Mouse (Mus musculus): Measurements from ENCODE around the gene Map4k2. TPM values are rescaled to one million over a fixed set of nuclear protein-coding genes. Genes with fewer than 3 reads are reported as not detected.

The Map4k2 gene
- polyA plus RNA-seq, 1 experiment from 2014 or later, result 11.3 TPM

GRCm38 (mm10) chr19:6321786-6322621 lies 18.9 kb upstream of the Map4k2 start:
- Histone ChIP-seq H3K4me1 (no peaks in the 10 kb centered on the region), H3K36me3 (peaks cover 32% of the 10 kb centered on the region), H3K4me3 (no peak overlapping the region), H3K9me3 (replicated peaks) (no peaks in the 10 kb centered on the region), H3K27ac (replicated peaks) (no peak overlapping the region), H3K27me3 (ENCODE audit: low read depth, poor library complexity, severe bottlenecking) (no peaks in the 10 kb centered on the region)
- no peak for DNase-seq (ENCODE audit: low spot score)
- WGBS, result 87% methylated on average over 33 of the region's 33 CpGs

GRCm38 (mm10) chr19:6324751-6325150 lies 16.2 kb upstream of the Map4k2 start:
- no peak overlapping the region for H3K4me3 ChIP-seq
- no peaks in the 10 kb centered on the region for H3K27me3 ChIP-seq (ENCODE audit: low read depth, poor library complexity, severe bottlenecking)
- no peak overlapping the region for H3K27ac ChIP-seq (replicated peaks)
- H3K4me1 ChIP-seq, result no peaks in the 10 kb centered on the region
- no peak for DNase-seq (ENCODE audit: low spot score)
- H3K9me3 ChIP-seq (replicated peaks), result no peaks in the 10 kb centered on the region
- 89% methylated on average over 9 of the region's 9 CpGs for WGBS
- peaks cover 11% of the 10 kb centered on the region for H3K36me3 ChIP-seq

- no peak for DNase-seq (ENCODE audit: low spot score)
- H3K36me3 ChIP-seq, result no peaks in the 10 kb centered on the region
- H3K27me3 ChIP-seq (ENCODE audit: low read depth, poor library complexity, severe bottlenecking), result no peaks in the 10 kb centered on the region
- 76% methylated on average over 5 of the region's 5 CpGs for WGBS
- H3K27ac ChIP-seq (replicated peaks), result no peak overlapping the region
- peaks cover 24% of the 10 kb centered on the region for H3K4me1 ChIP-seq
- no peak overlapping the region for H3K4me3 ChIP-seq
- H3K9me3 ChIP-seq (replicated peaks), result no peaks in the 10 kb centered on the region
These were observed 9.8 kb upstream of the Map4k2 start for GRCm38 (mm10) chr19:6331178-6331577.

DNA sequence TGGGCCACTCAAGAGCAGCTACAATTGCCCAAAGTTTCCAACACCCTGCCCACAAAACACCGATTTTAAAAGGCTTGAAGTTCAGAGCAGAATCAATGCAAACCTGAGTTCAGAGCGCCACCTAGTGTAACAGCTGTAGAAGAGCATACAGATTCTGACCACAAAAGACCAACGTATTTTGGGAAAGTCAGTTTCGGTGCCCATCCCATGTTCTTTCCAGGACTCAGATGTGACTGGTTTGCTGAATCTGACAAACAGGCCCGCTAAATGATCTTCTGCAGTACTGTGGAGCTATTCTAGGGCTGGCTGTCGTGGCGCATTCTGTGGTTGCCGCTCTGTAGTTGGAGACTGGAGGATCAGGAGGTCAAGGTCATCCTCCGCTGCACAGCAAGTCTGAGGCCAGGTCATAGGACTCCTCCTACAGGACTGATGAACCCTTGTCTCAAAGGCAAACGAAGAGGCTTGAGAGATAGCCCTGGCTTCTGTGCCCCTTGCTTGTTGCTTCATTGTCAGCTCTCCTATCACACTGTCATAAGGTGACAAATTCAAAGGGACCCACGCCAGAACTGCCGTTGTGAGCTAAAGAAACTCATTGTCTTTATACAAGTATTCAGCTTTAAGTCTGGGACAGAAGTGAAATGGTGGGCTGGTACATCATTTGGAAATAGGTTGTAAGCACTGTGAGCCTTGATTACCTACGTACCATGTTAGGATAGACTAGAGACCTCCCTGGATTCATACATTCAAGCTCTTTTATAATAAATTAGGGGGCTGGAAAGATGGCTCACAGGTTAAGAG lies 9.0 kb upstream of the Map4k2 start:
- H3K27me3 ChIP-seq (ENCODE audit: low read depth, poor library complexity, severe bottlenecking), result no peaks in the 10 kb centered on the region
- H3K36me3 ChIP-seq, result peaks cover 4% of the 10 kb centered on the region
- H3K9me3 ChIP-seq (replicated peaks), result no peaks in the 10 kb centered on the region
- 27% methylated on average over 13 of the region's 13 CpGs for WGBS
- DNase-seq (ENCODE audit: low spot score), result peak; percentile 59
- H3K27ac ChIP-seq (replicated peaks), result peak overlapping the region; percentile 79
- peak overlapping the region; percentile 41 for H3K4me3 ChIP-seq
- peaks cover 32% of the 10 kb centered on the region for H3K4me1 ChIP-seq

DNA sequence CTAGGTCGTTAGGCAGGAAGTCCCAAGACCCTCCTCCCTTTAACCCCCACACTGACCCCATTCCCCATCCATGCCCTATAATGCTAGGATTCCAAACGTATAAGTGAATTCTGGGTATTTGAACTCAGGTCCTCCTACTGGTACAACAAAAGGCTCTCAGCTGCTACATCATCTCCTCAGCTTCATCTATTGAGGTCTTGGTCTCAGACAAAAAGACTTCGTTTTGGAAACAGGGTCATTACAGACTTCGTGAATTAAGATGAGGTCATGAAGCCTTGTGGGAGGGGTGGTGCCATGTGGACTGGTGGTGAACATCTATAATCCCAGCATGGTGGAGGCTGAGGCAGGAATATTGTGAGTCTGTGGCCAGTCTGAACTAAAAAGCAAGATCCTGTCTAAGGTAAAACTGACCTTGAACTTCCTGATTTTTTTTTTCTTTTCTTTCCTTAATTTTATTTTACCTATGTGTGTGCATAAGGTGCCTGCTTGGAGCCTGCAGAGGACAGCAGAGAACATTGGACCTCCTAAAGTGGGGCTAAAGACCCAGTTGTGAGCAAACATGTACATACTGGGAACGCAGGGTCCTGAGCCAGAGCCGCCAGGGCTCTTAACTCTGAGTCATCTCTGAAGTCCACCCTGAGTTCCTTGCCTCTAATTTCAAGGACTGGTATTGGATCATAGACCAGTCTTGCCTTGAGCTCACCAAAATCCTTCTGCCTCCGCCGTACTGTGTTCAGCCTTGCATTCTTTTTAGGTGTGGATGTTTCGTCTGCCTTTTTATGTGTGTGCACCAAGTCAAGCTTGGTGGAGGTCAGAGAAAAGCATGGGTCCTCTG lies 7.0 kb upstream of the Map4k2 start:
- Histone ChIP-seq H3K4me3 (peak overlapping the region; percentile 92), H3K27me3 (ENCODE audit: low read depth, poor library complexity, severe bottlenecking) (no peaks in the 10 kb centered on the region), H3K9me3 (replicated peaks) (no peaks in the 10 kb centered on the region), H3K27ac (replicated peaks) (peak overlapping the region; percentile 90), H3K4me1 (peaks cover 38% of the 10 kb centered on the region), H3K36me3 (peaks cover 25% of the 10 kb centered on the region)
- DNase-seq (ENCODE audit: low spot score), result no peak
- WGBS, result 70% methylated on average over 9 of the region's 9 CpGs

- DNase-seq (ENCODE audit: low spot score), result peak; percentile 96
- under 1% methylated on average over 40 of the region's 43 CpGs for WGBS
- no peaks in the 10 kb centered on the region for H3K27me3 ChIP-seq (ENCODE audit: low read depth, poor library complexity, severe bottlenecking)
- peaks cover 34% of the 10 kb centered on the region for H3K36me3 ChIP-seq
- no peaks in the 10 kb centered on the region for H3K9me3 ChIP-seq (replicated peaks)
- H3K4me3 ChIP-seq, result peak within 1 kb of the TSS; percentile 92
- H3K4me1 ChIP-seq, result peaks cover 45% of the 10 kb centered on the region
- H3K27ac ChIP-seq (replicated peaks), result peak within 1 kb of the TSS; percentile 90
These were observed 6.1 kb upstream of the Map4k2 start, which contains the start of gene Men1 for GRCm38 (mm10) chr19:6334673-6335457. Gene Men1, plus strand, starts transcription at chr19:6334979.

GRCm38 (mm10) chr19:6335458-6335827 lies 5.5 kb upstream of the Map4k2 start:
- H3K9me3 ChIP-seq (replicated peaks), result no peaks in the 10 kb centered on the region
- peaks cover 50% of the 10 kb centered on the region for H3K4me1 ChIP-seq
- peaks cover 39% of the 10 kb centered on the region for H3K36me3 ChIP-seq
- H3K4me3 ChIP-seq, result peak overlapping the region; percentile 92
- no peak for DNase-seq (ENCODE audit: low spot score)
- peak overlapping the region; percentile 90 for H3K27ac ChIP-seq (replicated peaks)
- 1% methylated on average over 25 of the region's 25 CpGs for WGBS
- H3K27me3 ChIP-seq (ENCODE audit: low read depth, poor library complexity, severe bottlenecking), result no peaks in the 10 kb centered on the region

GRCm38 (mm10) chr19:6336920-6337319 lies 4.0 kb upstream of the Map4k2 start:
- DNase-seq (ENCODE audit: low spot score), result no peak
- WGBS, result 96% methylated on average over 10 of the region's 10 CpGs
- Histone ChIP-seq H3K36me3 (peaks cover 43% of the 10 kb centered on the region), H3K27me3 (ENCODE audit: low read depth, poor library complexity, severe bottlenecking) (peaks cover 5% of the 10 kb centered on the region; the same call in 1 of the 2 replicates), H3K9me3 (replicated peaks) (no peaks in the 10 kb centered on the region), H3K4me3 (peak overlapping the region; percentile 92), H3K4me1 (peaks cover 63% of the 10 kb centered on the region), H3K27ac (replicated peaks) (no peak overlapping the region)

GRCm38 (mm10) chr19:6338171-6338570 lies 2.8 kb upstream of the Map4k2 start:
- H3K36me3 ChIP-seq, result peaks cover 56% of the 10 kb centered on the region
- peak overlapping the region; percentile 18; the same call in 1 of the 2 replicates for H3K4me3 ChIP-seq
- WGBS, result 95% methylated on average over 7 of the region's 7 CpGs
- no peak overlapping the region for H3K27ac ChIP-seq (replicated peaks)
- no peak for DNase-seq (ENCODE audit: low spot score)
- H3K4me1 ChIP-seq, result peaks cover 68% of the 10 kb centered on the region
- no peaks in the 10 kb centered on the region for H3K9me3 ChIP-seq (replicated peaks)
- peaks cover 10% of the 10 kb centered on the region; the same call in 1 of the 2 replicates for H3K27me3 ChIP-seq (ENCODE audit: low read depth, poor library complexity, severe bottlenecking)

DNA sequence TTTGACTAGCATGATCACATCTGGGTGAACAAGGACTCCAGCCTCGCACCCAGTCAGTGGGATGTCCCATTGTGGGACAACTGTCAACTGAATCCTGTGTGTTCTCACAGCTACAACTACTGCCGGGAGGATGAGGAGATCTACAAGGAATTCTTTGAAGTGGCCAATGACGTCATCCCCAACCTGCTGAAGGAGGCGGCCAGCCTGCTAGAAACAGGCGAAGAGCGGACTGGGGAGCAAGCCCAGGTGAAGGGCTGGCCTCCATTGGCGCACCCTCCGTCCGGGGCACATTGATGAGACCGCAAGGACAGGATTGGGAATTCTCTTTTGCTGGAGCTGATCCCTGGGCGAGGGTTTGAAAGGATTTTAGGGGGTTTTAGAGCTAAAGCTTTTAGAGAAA lies 2.2 kb upstream of the Map4k2 start:
- Histone ChIP-seq H3K27ac (replicated peaks) (no peak overlapping the region), H3K36me3 (peaks cover 61% of the 10 kb centered on the region), H3K27me3 (ENCODE audit: low read depth, poor library complexity, severe bottlenecking) (peaks cover 10% of the 10 kb centered on the region; the same call in 1 of the 2 replicates), H3K4me1 (peaks cover 68% of the 10 kb centered on the region), H3K4me3 (no peak overlapping the region), H3K9me3 (replicated peaks) (no peaks in the 10 kb centered on the region)
- 91% methylated on average over 11 of the region's 11 CpGs for WGBS
- no peak for DNase-seq (ENCODE audit: low spot score)

DNA sequence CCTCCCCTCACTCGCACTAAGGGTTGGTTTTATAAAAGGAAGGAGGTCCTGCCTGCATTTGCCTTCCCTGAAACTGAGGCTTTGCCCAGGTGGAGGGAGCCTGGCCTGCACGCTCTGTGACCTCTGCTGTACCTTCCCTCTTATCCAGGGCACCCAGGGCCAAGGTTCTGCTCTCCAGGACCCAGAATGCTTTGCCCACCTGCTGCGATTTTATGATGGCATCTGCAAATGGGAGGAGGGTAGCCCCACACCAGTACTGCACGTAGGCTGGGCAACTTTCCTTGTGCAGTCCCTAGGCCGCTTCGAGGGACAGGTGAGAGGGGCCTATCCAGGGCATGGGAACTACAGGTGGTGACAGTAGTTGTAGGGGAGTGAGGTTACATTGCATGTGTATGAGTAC lies 1.7 kb upstream of the Map4k2 start:
- H3K36me3 ChIP-seq, result peaks cover 66% of the 10 kb centered on the region
- H3K9me3 ChIP-seq (replicated peaks), result no peaks in the 10 kb centered on the region
- H3K4me1 ChIP-seq, result peaks cover 64% of the 10 kb centered on the region
- no peak for DNase-seq (ENCODE audit: low spot score)
- H3K27me3 ChIP-seq (ENCODE audit: low read depth, poor library complexity, severe bottlenecking), result peaks cover 10% of the 10 kb centered on the region; the same call in 1 of the 2 replicates
- no peak overlapping the region for H3K27ac ChIP-seq (replicated peaks)
- WGBS, result 91% methylated on average over 6 of the region's 6 CpGs
- no peak overlapping the region for H3K4me3 ChIP-seq

All from midbrain, embryonic 10.5 days (tissue).